Mouse (Mus musculus): Measurements from ENCODE around the gene Col17a1. TPM values are rescaled to one million over a fixed set of nuclear protein-coding genes. Genes with fewer than 3 reads are reported as not detected.

Gene Col17a1
- polyA plus RNA-seq, 1 experiment from 2014 or later = 0.08 TPM

- H3K4me2 ChIP-seq (ENCODE audit: low read depth, low read length) = no peak overlapping the region
- no peaks in the 10 kb centered on the region for H3K9me3 ChIP-seq (replicated peaks; ENCODE audit: control insufficient read depth, low read length)
- no peak overlapping the region for H3K4me3 ChIP-seq (ENCODE audit: low read depth, low read length)
- H3K4me1 ChIP-seq (ENCODE audit: control insufficient read depth, low read depth, low read length) = no peaks in the 10 kb centered on the region
- H3K27me3 ChIP-seq (ENCODE audit: control insufficient read depth, insufficient read depth, low read depth, low read length) = no peaks in the 10 kb centered on the region
- no peak for ATAC-seq (ENCODE audit: low read depth)
- H3K9ac ChIP-seq (ENCODE audit: low read depth, low read length) = no peak overlapping the region
- no peaks in the 10 kb centered on the region for H3K36me3 ChIP-seq (ENCODE audit: control insufficient read depth, insufficient read depth)
- WGBS (ENCODE audit: insufficient replicate concordance) = 68% methylated on average over 8 of the region's 8 CpGs
- H3K27ac ChIP-seq (ENCODE audit: low read length) = no peak overlapping the region
These were observed 38.7 kb downstream of the Col17a1 start for GRCm38 (mm10) chr19:47653173-47653572.

- WGBS (ENCODE audit: insufficient replicate concordance) = 63% methylated on average over 8 of the region's 8 CpGs
- Histone ChIP-seq H3K36me3 (ENCODE audit: control insufficient read depth, insufficient read depth) (no peaks in the 10 kb centered on the region), H3K9me3 (replicated peaks; ENCODE audit: control insufficient read depth, low read length) (no peaks in the 10 kb centered on the region), H3K4me1 (ENCODE audit: control insufficient read depth, low read depth, low read length) (no peaks in the 10 kb centered on the region), H3K9ac (ENCODE audit: low read depth, low read length) (no peak overlapping the region), H3K27me3 (ENCODE audit: control insufficient read depth, insufficient read depth, low read depth, low read length) (no peaks in the 10 kb centered on the region), H3K27ac (ENCODE audit: low read length) (no peak overlapping the region), H3K4me3 (ENCODE audit: low read depth, low read length) (no peak overlapping the region), H3K4me2 (ENCODE audit: low read depth, low read length) (no peak overlapping the region)
- no peak for ATAC-seq (ENCODE audit: low read depth)
These were observed 39.6 kb downstream of the Col17a1 start for GRCm38 (mm10) chr19:47652255-47652654.

- H3K4me1 ChIP-seq (ENCODE audit: control insufficient read depth, low read depth, low read length) = no peaks in the 10 kb centered on the region; the same call in none of the 2 replicates
- no peak overlapping the region for H3K27ac ChIP-seq (ENCODE audit: low read length)
- no peaks in the 10 kb centered on the region for H3K27me3 ChIP-seq (ENCODE audit: control insufficient read depth, insufficient read depth, low read depth, low read length)
- no peak overlapping the region for H3K9ac ChIP-seq (ENCODE audit: low read depth, low read length)
- 66% methylated on average over 5 of the region's 5 CpGs for WGBS (ENCODE audit: insufficient replicate concordance)
- H3K36me3 ChIP-seq (ENCODE audit: control insufficient read depth, insufficient read depth) = no peaks in the 10 kb centered on the region; the same call in 1 of the 2 replicates
- H3K4me3 ChIP-seq (ENCODE audit: low read depth, low read length) = no peak overlapping the region
- no peak for ATAC-seq (ENCODE audit: low read depth)
- H3K4me2 ChIP-seq (ENCODE audit: low read depth, low read length) = no peak overlapping the region
- H3K9me3 ChIP-seq (replicated peaks; ENCODE audit: control insufficient read depth, low read length) = no peaks in the 10 kb centered on the region
These were observed 40.8 kb downstream of the Col17a1 start for GRCm38 (mm10) chr19:47651160-47651480.

GRCm38 (mm10) chr19:47650366-47651159, 41.3 kb downstream of the Col17a1 start:
- H3K9me3 ChIP-seq (replicated peaks; ENCODE audit: control insufficient read depth, low read length) = no peaks in the 10 kb centered on the region
- H3K4me2 ChIP-seq (ENCODE audit: low read depth, low read length) = no peak overlapping the region
- H3K27me3 ChIP-seq (ENCODE audit: control insufficient read depth, insufficient read depth, low read depth, low read length) = no peaks in the 10 kb centered on the region
- ATAC-seq (ENCODE audit: low read depth) = no peak
- no peak overlapping the region for H3K9ac ChIP-seq (ENCODE audit: low read depth, low read length)
- 61% methylated on average over 16 of the region's 16 CpGs for WGBS (ENCODE audit: insufficient replicate concordance)
- no peaks in the 10 kb centered on the region; the same call in none of the 2 replicates for H3K4me1 ChIP-seq (ENCODE audit: control insufficient read depth, low read depth, low read length)
- no peak overlapping the region for H3K4me3 ChIP-seq (ENCODE audit: low read depth, low read length)
- no peak overlapping the region for H3K27ac ChIP-seq (ENCODE audit: low read length)
- H3K36me3 ChIP-seq (ENCODE audit: control insufficient read depth, insufficient read depth) = peaks cover under 1% of the 10 kb centered on the region

- Histone ChIP-seq H3K27me3 (ENCODE audit: control insufficient read depth, insufficient read depth, low read depth, low read length) (no peaks in the 10 kb centered on the region), H3K27ac (ENCODE audit: low read length) (no peak overlapping the region), H3K9me3 (replicated peaks; ENCODE audit: control insufficient read depth, low read length) (no peaks in the 10 kb centered on the region), H3K36me3 (ENCODE audit: control insufficient read depth, insufficient read depth) (peaks cover 3% of the 10 kb centered on the region), H3K4me1 (ENCODE audit: control insufficient read depth, low read depth, low read length) (no peaks in the 10 kb centered on the region; the same call in none of the 2 replicates), H3K4me3 (ENCODE audit: low read depth, low read length) (no peak overlapping the region), H3K9ac (ENCODE audit: low read depth, low read length) (no peak overlapping the region), H3K4me2 (ENCODE audit: low read depth, low read length) (no peak overlapping the region)
- no peak for ATAC-seq (ENCODE audit: low read depth)
- WGBS (ENCODE audit: insufficient replicate concordance) = 81% methylated on average over 6 of the region's 6 CpGs
These were observed 42.8 kb downstream of the Col17a1 start for GRCm38 (mm10) chr19:47649071-47649470.

GRCm38 (mm10) chr19:47646508-47647120, 45.3 kb downstream of the Col17a1 start:
- no peak overlapping the region for H3K27ac ChIP-seq (ENCODE audit: low read length)
- H3K27me3 ChIP-seq (ENCODE audit: control insufficient read depth, insufficient read depth, low read depth, low read length) = no peaks in the 10 kb centered on the region
- H3K4me1 ChIP-seq (ENCODE audit: control insufficient read depth, low read depth, low read length) = no peaks in the 10 kb centered on the region; the same call in none of the 2 replicates
- no peak overlapping the region for H3K4me2 ChIP-seq (ENCODE audit: low read depth, low read length)
- no peak for ATAC-seq (ENCODE audit: low read depth)
- H3K9ac ChIP-seq (ENCODE audit: low read depth, low read length) = no peak overlapping the region
- H3K36me3 ChIP-seq (ENCODE audit: control insufficient read depth, insufficient read depth) = peaks cover 9% of the 10 kb centered on the region
- H3K9me3 ChIP-seq (replicated peaks; ENCODE audit: control insufficient read depth, low read length) = no peaks in the 10 kb centered on the region
- WGBS (ENCODE audit: insufficient replicate concordance) = 77% methylated on average over 6 of the region's 6 CpGs
- H3K4me3 ChIP-seq (ENCODE audit: low read depth, low read length) = no peak overlapping the region

- Histone ChIP-seq H3K4me2 (ENCODE audit: low read depth, low read length) (no peak overlapping the region), H3K27ac (ENCODE audit: low read length) (no peak overlapping the region), H3K4me1 (ENCODE audit: control insufficient read depth, low read depth, low read length) (no peaks in the 10 kb centered on the region; the same call in none of the 2 replicates), H3K36me3 (ENCODE audit: control insufficient read depth, insufficient read depth) (peaks cover 14% of the 10 kb centered on the region), H3K9me3 (replicated peaks; ENCODE audit: control insufficient read depth, low read length) (no peaks in the 10 kb centered on the region), H3K4me3 (ENCODE audit: low read depth, low read length) (no peak overlapping the region), H3K27me3 (ENCODE audit: control insufficient read depth, insufficient read depth, low read depth, low read length) (no peaks in the 10 kb centered on the region), H3K9ac (ENCODE audit: low read depth, low read length) (no peak overlapping the region)
- 66% methylated on average over 6 of the region's 6 CpGs for WGBS (ENCODE audit: insufficient replicate concordance)
- ATAC-seq (ENCODE audit: low read depth) = no peak
These were observed 46.3 kb downstream of the Col17a1 start for GRCm38 (mm10) chr19:47645583-47645982.

GRCm38 (mm10) chr19:47643910-47644309, 48.0 kb downstream of the Col17a1 start:
- Histone ChIP-seq H3K27me3 (ENCODE audit: control insufficient read depth, insufficient read depth, low read depth, low read length) (no peaks in the 10 kb centered on the region), H3K4me2 (ENCODE audit: low read depth, low read length) (no peak overlapping the region), H3K36me3 (ENCODE audit: control insufficient read depth, insufficient read depth) (peaks cover 25% of the 10 kb centered on the region), H3K4me1 (ENCODE audit: control insufficient read depth, low read depth, low read length) (no peaks in the 10 kb centered on the region; the same call in none of the 2 replicates), H3K4me3 (ENCODE audit: low read depth, low read length) (no peak overlapping the region), H3K9me3 (replicated peaks; ENCODE audit: control insufficient read depth, low read length) (no peaks in the 10 kb centered on the region), H3K9ac (ENCODE audit: low read depth, low read length) (no peak overlapping the region), H3K27ac (ENCODE audit: low read length) (no peak overlapping the region; the same call in 1 of the 2 replicates)
- ATAC-seq (ENCODE audit: low read depth) = no peak
- 59% methylated on average over 2 of the region's 2 CpGs for WGBS (ENCODE audit: insufficient replicate concordance)

DNA sequence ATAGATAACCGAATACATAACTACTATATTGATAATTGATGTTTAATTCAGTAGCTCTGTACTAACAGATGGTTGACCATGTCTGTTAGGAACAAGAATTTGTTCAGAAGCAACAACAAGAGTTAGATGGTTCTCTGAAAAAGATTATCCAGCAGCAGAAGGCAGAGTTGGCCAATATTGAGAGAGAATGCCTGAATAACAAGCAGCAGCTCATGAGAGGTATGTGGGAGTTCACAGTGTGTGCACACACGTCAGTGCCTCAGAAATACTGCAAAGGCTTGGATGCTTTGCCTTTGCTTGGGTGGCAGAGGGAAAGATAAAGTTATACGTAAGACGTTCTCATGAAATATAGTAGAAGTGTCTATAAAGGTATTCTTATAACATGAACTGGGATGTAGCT, 56.5 kb downstream of the Col17a1 start:
- Histone ChIP-seq H3K27me3 (ENCODE audit: control insufficient read depth, insufficient read depth, low read depth, low read length) (no peaks in the 10 kb centered on the region), H3K4me2 (ENCODE audit: low read depth, low read length) (no peak overlapping the region), H3K9me3 (replicated peaks; ENCODE audit: control insufficient read depth, low read length) (no peaks in the 10 kb centered on the region), H3K36me3 (ENCODE audit: control insufficient read depth, insufficient read depth) (peaks cover 24% of the 10 kb centered on the region), H3K27ac (ENCODE audit: low read length) (no peak overlapping the region), H3K4me1 (ENCODE audit: control insufficient read depth, low read depth, low read length) (no peaks in the 10 kb centered on the region), H3K4me3 (ENCODE audit: low read depth, low read length) (no peak overlapping the region), H3K9ac (ENCODE audit: low read depth, low read length) (no peak overlapping the region)
- WGBS (ENCODE audit: insufficient replicate concordance) = 83% methylated on average over 4 of the region's 4 CpGs
- ATAC-seq (ENCODE audit: low read depth) = no peak

All from liver, embryonic 16.5 days (tissue).